Mouse (Mus musculus) C2C12 (cell line): ENCODE results near the gene AI413582. TPM values are rescaled to one million over a fixed set of nuclear protein-coding genes. Genes with fewer than 3 reads are reported as not detected.

Source experiments
- H3K27me3 ChIP-seq: one replicate; pipeline ENCODE4 v1.6.1; 2011; ENCODE audit not compliant: control insufficient read depth, insufficient read depth, insufficient read length
- H3K36me3 ChIP-seq: one replicate; pipeline ENCODE4 v1.6.1; 2011; ENCODE audit not compliant: control insufficient read depth, insufficient read depth
- H3K4me3 ChIP-seq: one replicate; pipeline ENCODE4 v1.5.1; 2011; ENCODE audit warnings: mild to moderate bottlenecking, control low read depth; ENCODE audit not compliant: poor library complexity, insufficient read depth, severe bottlenecking
- H3K79me2 ChIP-seq: one replicate; pipeline ENCODE4 v1.6.1; 2011; ENCODE audit not compliant: control insufficient read depth, insufficient read depth
- H3K79me3 ChIP-seq: one replicate; pipeline ENCODE4 v1.6.1; 2011; ENCODE audit warnings: low read depth, control low read depth
- H3ac ChIP-seq: one replicate; pipeline ENCODE3; 2011; ENCODE audit warnings: low read depth; ENCODE audit not compliant: control insufficient read depth, insufficient read length
- CEBPB ChIP-seq: IDR thresholded peaks from one replicate; pipeline ENCODE4 v1.6.1; 2011; ENCODE audit warnings: low read depth, mild to moderate bottlenecking, control low read depth, moderate library complexity
- CTCF ChIP-seq: IDR thresholded peaks from one replicate; pipeline ENCODE4 v1.5.1; 2011; ENCODE audit not compliant: control insufficient read depth, insufficient read depth, insufficient read length
- FOSL1 ChIP-seq: IDR thresholded peaks from one replicate; pipeline ENCODE4 v1.8.0; 2011; ENCODE audit warnings: mild to moderate bottlenecking, low read length; ENCODE audit not compliant: poor library complexity, insufficient read depth, severe bottlenecking
- MAX ChIP-seq: IDR thresholded peaks from one replicate; pipeline ENCODE4 v1.6.1; 2011; ENCODE audit warnings: mild to moderate bottlenecking, control low read depth
- MYOD1 ChIP-seq: IDR thresholded peaks from one replicate; pipeline ENCODE4 v1.6.1; 2011; ENCODE audit warnings: low read depth; ENCODE audit not compliant: control insufficient read depth, insufficient read length
- MYOG ChIP-seq: IDR thresholded peaks from one replicate; pipeline ENCODE4 v1.6.1; 2011; ENCODE audit not compliant: control insufficient read depth, insufficient read length; ENCODE audit errors: extremely low read depth
- USF1 ChIP-seq: IDR thresholded peaks from one replicate; pipeline ENCODE4 v1.6.1; 2011; ENCODE audit warnings: low read depth, mild to moderate bottlenecking, control low read depth, moderate library complexity
- polyA plus RNA-seq: library from polyadenylated mRNA; unstranded; fragments of >200 nt; fragmentation: generic; extraction: Trizol; gene quantifications from one replicate; pipeline ENCODE4 v1.2.1, GENCODE M21; 2012; ENCODE audit warnings: missing spikeins

Gene AI413582
- polyA plus RNA-seq, 1 experiment = 37.9 TPM

- H3K79me2 ChIP-seq = peaks cover 7% of the 10 kb centered on the region
- TF ChIP-seq CTCF (no peak), MYOD1 (peak; percentile 22), USF1 (peak; percentile 26), MYOG (no peak), FOSL1 (peak; percentile 83), CEBPB (no peak), MAX (peak; percentile 62)
- H3K79me3 ChIP-seq = no peaks in the 10 kb centered on the region
- no peaks in the 10 kb centered on the region for H3K36me3 ChIP-seq
- H3K4me3 ChIP-seq = no peak overlapping the region
- H3K27me3 ChIP-seq = no peaks in the 10 kb centered on the region
- no peak overlapping the region for H3ac ChIP-seq
Observed at GRCm38 (mm10) chr17:27547253-27547868, 18.2 kb downstream of the AI413582 start.

- TF ChIP-seq USF1 = no peak
- TF ChIP-seq CEBPB = no peak
- no peak for TF ChIP-seq MAX
- TF ChIP-seq MYOG = no peak
- no peak for TF ChIP-seq FOSL1
- no peak for TF ChIP-seq MYOD1
- no peak for TF ChIP-seq CTCF
- peaks cover 7% of the 10 kb centered on the region for H3K79me2 ChIP-seq
- peak overlapping the region; percentile 19 for H3ac ChIP-seq
- H3K4me3 ChIP-seq = no peak overlapping the region
- H3K27me3 ChIP-seq = no peaks in the 10 kb centered on the region
- H3K79me3 ChIP-seq = no peaks in the 10 kb centered on the region
- H3K36me3 ChIP-seq = no peaks in the 10 kb centered on the region
Observed at GRCm38 (mm10) chr17:27546574-27547085, 18.9 kb downstream of the AI413582 start.

GRCm38 (mm10) chr17:27545991-27546390 is 19.6 kb downstream of the AI413582 start:
- H3K79me3 ChIP-seq = no peaks in the 10 kb centered on the region

GRCm38 (mm10) chr17:27544551-27544950 is 21.0 kb downstream of the AI413582 start:
- H3K27me3 ChIP-seq = no peaks in the 10 kb centered on the region
- H3K36me3 ChIP-seq = no peaks in the 10 kb centered on the region
- TF ChIP-seq MAX (no peak), MYOG (no peak), CEBPB (no peak), FOSL1 (no peak), CTCF (no peak), USF1 (no peak), MYOD1 (no peak)
- no peaks in the 10 kb centered on the region for H3K79me3 ChIP-seq
- H3ac ChIP-seq = no peak overlapping the region
- H3K79me2 ChIP-seq = peaks cover 7% of the 10 kb centered on the region
- no peak overlapping the region for H3K4me3 ChIP-seq

More at GRCm38 (mm10) chr17:27545991-27546390, 19.6 kb downstream of the AI413582 start:
- Histone ChIP-seq H3ac (no peak overlapping the region), H3K79me2 (peaks cover 7% of the 10 kb centered on the region), H3K27me3 (no peaks in the 10 kb centered on the region), H3K4me3 (no peak overlapping the region), H3K36me3 (no peaks in the 10 kb centered on the region)
- no peak for TF ChIP-seq MYOG
- TF ChIP-seq CTCF = no peak
- no peak for TF ChIP-seq USF1
- no peak for TF ChIP-seq FOSL1
- TF ChIP-seq MAX = no peak
- no peak for TF ChIP-seq CEBPB
- TF ChIP-seq MYOD1 = no peak

- no peaks in the 10 kb centered on the region for H3K27me3 ChIP-seq
- peaks cover 7% of the 10 kb centered on the region for H3K79me2 ChIP-seq
- no peak overlapping the region for H3K4me3 ChIP-seq
- H3K36me3 ChIP-seq = no peaks in the 10 kb centered on the region
- no peaks in the 10 kb centered on the region for H3K79me3 ChIP-seq
- H3ac ChIP-seq = no peak overlapping the region
- no peak for TF ChIP-seq USF1
- no peak for TF ChIP-seq CEBPB
- no peak for TF ChIP-seq MYOD1
- no peak for TF ChIP-seq MAX
- TF ChIP-seq FOSL1 = no peak
Observed at GRCm38 (mm10) chr17:27541984-27542383, 23.6 kb downstream of the AI413582 start.

- Histone ChIP-seq H3K36me3 (no peaks in the 10 kb centered on the region), H3K27me3 (no peaks in the 10 kb centered on the region), H3ac (no peak overlapping the region), H3K79me2 (peaks cover 6% of the 10 kb centered on the region), H3K4me3 (no peak overlapping the region), H3K79me3 (no peaks in the 10 kb centered on the region)
- TF ChIP-seq MYOG (no peak), MYOD1 (no peak), FOSL1 (no peak), MAX (no peak), CTCF (no peak), USF1 (no peak), CEBPB (no peak)
Observed at GRCm38 (mm10) chr17:27541261-27541660, 24.3 kb downstream of the AI413582 start.
